In the genomic region with DNA sequence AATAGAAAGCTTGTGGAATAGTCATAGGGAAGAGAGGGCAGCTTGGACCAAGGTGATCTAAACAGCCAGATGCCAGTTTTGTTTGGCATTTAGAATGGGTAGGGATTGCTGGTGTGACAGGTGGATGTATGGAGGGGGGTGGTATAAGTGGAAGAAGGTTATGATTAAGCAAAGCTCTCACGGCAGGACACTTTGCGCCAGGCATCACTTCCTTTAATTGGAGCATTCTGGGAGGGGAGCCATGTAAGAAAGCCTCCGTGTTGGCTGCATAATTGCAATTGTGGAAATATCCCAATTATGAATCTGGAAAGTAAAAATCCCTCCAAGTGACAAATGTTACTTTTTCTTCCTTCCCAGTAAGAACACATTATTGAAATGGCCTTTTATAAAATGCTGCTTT, we compare ENCODE assay signal across 13 mouse cellular contexts.
DNase-seq lines count a peak whose midpoint lies in the region.
"Had no signal": no experiment of that assay in that cellular context is flagged by ENCODE, and none has a peak within 500 bp of the region (broad histone marks: within the 10 kb centered on the region; RNA-seq: fewer than 3 reads in every experiment).

No protein-coding gene starts in this region.

- peak; percentile 12 for DNase-seq in layer of hippocampus, adult 11-12 months (ENCODE audit: low spot score)
- no peak for DNase-seq in layer of hippocampus, postnatal 10 days (ENCODE audit: low spot score in 2 of 2)
- DNase-seq in cerebellum, adult 11 months: peak; percentile 8
- DNase-seq in cerebellum, adult 8-10 months: peak; percentile 24
- peak; percentile 8 to 18 for DNase-seq in layer of hippocampus, postnatal 36 days
- no peak for DNase-seq in lung, postnatal 4 days
- DNase-seq in ovary, postnatal 36 days (ENCODE audit: low spot score): no peak
- DNase-seq: adrenal gland, adult 2 months; heart, adult 18-20 months; heart, postnatal 36 days; lung, adult 18-20 months; right cerebral cortex, postnatal 4 days; thymus, postnatal 25 days had no signal

Comparison
In these comparisons a context has a peak if more than half of its experiments do, and no peak if none do; other contexts are left out.
1. DNase-seq: peak in layer of hippocampus, adult 11-12 months (single experiment), cerebellum, adult 11 months (single experiment), cerebellum, adult 8-10 months (single experiment) and layer of hippocampus, postnatal 36 days (2 of 2); none in layer of hippocampus, postnatal 10 days (0 of 2), lung, postnatal 4 days (0 of 2) and ovary, postnatal 36 days (single experiment).